Mouse (Mus musculus): ENCODE measurements around the gene Ghdc. TPM values are rescaled to one million over a fixed set of nuclear protein-coding genes. Genes with fewer than 3 reads are reported as not detected.
A peak's percentile ranks its signal among the peaks of the same experiment; 100 is the strongest.

The Ghdc gene
- total RNA-seq, 2 experiments from 2014 or later, result 5.6 to 7.1 TPM

- intact Hi-C loops (cut with DNase I; ENCODE audit: low total_unique reads), result no loop called here
Observed at GRCm38 (mm10) chr11:100789702-100790101, 18.9 kb upstream of the Ghdc start.

DNA sequence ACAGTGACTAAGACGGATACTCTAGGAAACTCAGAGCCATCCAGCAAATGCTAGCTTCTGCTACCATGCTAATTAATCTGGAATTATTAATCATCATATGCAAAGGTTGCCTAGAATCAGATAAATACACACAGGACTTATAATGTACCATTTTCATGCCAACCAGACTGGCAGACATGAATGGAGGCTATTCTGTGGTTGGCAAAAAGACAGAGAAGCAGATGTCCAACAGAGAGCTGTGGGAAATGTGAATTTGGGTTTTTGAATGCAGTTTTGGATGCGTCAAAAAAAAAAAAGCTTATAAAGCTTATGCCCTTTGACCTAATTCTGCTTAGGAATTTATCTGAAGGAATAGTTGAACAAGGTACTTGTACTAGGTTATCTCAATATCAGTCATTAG is 15.0 kb upstream of the Ghdc start:
- intact Hi-C loops (cut with DNase I; ENCODE audit: low total_unique reads), result no loop called here
- no peak for DNase-seq

More at GRCm38 (mm10) chr11:100789702-100790101, 18.9 kb upstream of the Ghdc start:
- DNase-seq, result no peak

DNA sequence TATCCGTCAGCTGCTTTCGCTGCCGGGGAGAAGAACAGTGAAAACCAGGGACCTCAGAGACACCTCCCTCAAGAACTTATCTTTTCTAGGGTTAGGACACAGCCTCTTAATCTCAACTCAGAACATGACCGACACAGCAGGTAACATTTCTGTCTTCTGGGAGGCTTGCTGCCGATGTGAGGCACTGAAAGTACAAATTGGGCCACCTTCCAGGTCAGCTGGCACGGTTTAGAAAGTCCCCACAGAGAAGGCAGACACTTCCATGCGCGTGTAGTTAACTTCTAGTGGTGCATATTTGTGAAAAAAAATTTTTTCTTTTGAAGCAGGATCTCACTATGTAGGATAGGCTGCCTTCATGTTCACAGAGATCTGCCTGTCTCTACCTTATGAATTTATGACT is 13.5 kb upstream of the Ghdc start:
- intact Hi-C loops (cut with DNase I; ENCODE audit: low total_unique reads), result no loop called here

DNA sequence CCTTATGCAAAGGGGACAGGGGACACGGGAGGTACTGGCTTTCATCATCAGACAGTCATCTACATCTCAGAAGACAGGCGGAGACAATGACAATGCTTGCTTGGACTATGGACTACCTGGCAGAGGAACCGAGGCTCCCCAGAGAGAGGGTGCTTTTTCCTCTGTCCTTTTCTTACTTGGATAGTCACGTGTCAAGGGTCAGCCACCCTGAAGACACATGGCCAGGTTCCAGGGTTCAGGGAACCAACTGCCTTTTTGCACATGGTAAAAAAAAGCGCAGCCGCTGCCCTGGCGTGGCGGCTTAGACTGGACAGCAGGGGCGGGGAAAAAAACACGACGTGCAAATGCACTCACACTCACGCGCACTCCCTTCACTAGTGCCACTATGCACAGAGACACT is 11.8 kb upstream of the Ghdc start:
- intact Hi-C loops (cut with DNase I; ENCODE audit: low total_unique reads), result no loop called here
- no peak for DNase-seq

More for the DNA sequence above, 13.5 kb upstream of the Ghdc start:
- DNase-seq, result no peak

- intact Hi-C loops (cut with DNase I; ENCODE audit: low total_unique reads), result no loop called here
- no peak for DNase-seq
Observed at GRCm38 (mm10) chr11:100781763-100782475, 11.2 kb upstream of the Ghdc start.

GRCm38 (mm10) chr11:100780247-100780646 is 9.5 kb upstream of the Ghdc start:
- DNase-seq, result no peak
- intact Hi-C loops (cut with DNase I; ENCODE audit: low total_unique reads), result no loop called here

- intact Hi-C loops (cut with DNase I; ENCODE audit: low total_unique reads), result no loop called here
- DNase-seq, result no peak
Observed at GRCm38 (mm10) chr11:100778069-100778468, 7.3 kb upstream of the Ghdc start.

- intact Hi-C loops (cut with DNase I; ENCODE audit: low total_unique reads), result no loop called here
- no peak for DNase-seq
Observed at GRCm38 (mm10) chr11:100775921-100776320, 5.2 kb upstream of the Ghdc start.

GRCm38 (mm10) chr11:100774261-100774660 is 3.5 kb upstream of the Ghdc start:
- intact Hi-C loops (cut with DNase I; ENCODE audit: low total_unique reads), result no loop called here
- no peak for DNase-seq

- intact Hi-C loops (cut with DNase I; ENCODE audit: low total_unique reads), result no loop called here
- DNase-seq, result no peak
Observed at GRCm38 (mm10) chr11:100769980-100770379, 777 bp downstream of the Ghdc start.

DNA sequence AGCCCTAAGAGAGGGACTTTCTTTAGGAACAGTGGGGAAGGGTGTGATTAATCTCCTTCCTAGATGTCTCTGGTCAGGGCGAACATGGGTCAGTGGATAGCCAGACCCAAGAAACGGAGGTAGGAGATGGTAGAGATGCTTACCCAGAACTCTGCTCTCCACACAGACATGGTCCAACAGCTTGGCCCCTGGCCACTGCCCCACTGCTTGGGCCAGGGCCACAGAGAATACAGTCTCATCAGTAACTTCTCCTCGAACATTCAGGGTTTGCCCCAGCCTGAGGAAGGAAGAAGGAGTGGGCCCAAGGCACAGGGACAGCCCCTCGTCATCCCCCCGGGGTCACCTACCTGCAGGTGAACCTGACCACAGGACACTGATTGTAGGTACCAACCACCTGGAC is 2.9 kb downstream of the Ghdc start:
- DNase-seq, result no peak
- intact Hi-C loops (cut with DNase I; ENCODE audit: low total_unique reads), result no loop called here

GRCm38 (mm10) chr11:100766726-100767125 is 4.0 kb downstream of the Ghdc start:
- intact Hi-C loops (cut with DNase I; ENCODE audit: low total_unique reads), result no loop called here
- DNase-seq, result no peak

DNA sequence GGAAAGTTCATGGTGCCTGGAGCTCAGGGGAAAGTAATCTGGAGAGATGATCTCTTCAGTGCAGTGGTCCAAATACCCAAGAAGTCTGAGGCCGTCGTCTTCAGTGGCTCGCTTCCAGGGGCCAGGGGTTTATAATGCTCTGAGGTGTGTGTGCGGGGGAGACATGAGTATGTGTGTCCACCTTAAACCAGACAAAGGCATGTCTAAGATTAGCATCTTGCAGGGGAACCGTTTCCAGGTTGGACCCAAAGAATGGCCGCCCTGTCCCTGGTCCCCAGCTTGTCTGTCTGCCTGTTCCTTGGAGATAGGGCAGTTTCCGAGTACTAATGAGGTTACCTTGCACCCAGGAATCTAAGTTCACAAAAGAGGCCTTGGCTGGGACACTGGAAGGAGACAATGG is 7.9 kb downstream of the Ghdc start, which contains the start of gene Hcrt:
Gene Hcrt, minus strand, starts transcription at position 101 of the 400 bp plus-strand sequence.
- DNase-seq, result no peak
- intact Hi-C loops (cut with DNase I; ENCODE audit: low total_unique reads), result no loop called here

DNA sequence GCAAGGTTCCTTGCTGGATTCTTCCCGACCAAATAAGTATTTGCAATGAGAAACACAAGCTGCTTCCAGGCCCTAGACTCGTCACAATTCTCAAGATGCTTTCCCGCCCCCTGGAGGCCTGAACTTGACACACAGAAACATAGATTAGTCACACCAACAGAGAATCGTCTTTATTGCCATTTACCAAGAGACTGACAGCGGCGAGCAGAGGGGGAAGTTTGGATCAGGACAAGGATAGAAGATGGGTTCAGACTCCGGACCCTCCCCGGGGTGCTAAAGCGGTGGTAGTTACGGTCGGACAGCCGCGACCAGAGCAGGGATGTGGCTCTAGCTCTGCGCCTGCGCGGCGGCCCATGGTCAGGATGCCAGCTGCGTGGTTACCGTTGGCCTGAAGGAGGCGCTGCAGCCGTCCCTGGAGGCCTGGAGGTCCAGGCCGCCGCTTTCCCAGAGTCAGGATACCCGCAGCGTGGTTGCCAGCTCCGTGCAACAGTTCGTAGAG is 9.2 kb downstream of the Ghdc start:
- peak; percentile 89 for DNase-seq
- intact Hi-C loops (cut with DNase I; ENCODE audit: low total_unique reads), result loop anchor here (2.0 kb wide), 1 partner anchor 47 kb away; no protein-coding TSS in a partner anchor

- DNase-seq, result peak; percentile 46
- intact Hi-C loops (cut with DNase I; ENCODE audit: low total_unique reads), result loop anchor here (2.0 kb wide), 1 partner anchor 45 kb away; no protein-coding TSS in a partner anchor
Observed at GRCm38 (mm10) chr11:100759611-100760233, 11.0 kb downstream of the Ghdc start, which contains the start of gene Kcnh4. Gene Kcnh4, minus strand, starts transcription at chr11:100759942.

- intact Hi-C loops (cut with DNase I; ENCODE audit: low total_unique reads), result no loop called here
- peak; percentile 48 for DNase-seq
Observed at GRCm38 (mm10) chr11:100758707-100759610, 11.8 kb downstream of the Ghdc start.

DNA sequence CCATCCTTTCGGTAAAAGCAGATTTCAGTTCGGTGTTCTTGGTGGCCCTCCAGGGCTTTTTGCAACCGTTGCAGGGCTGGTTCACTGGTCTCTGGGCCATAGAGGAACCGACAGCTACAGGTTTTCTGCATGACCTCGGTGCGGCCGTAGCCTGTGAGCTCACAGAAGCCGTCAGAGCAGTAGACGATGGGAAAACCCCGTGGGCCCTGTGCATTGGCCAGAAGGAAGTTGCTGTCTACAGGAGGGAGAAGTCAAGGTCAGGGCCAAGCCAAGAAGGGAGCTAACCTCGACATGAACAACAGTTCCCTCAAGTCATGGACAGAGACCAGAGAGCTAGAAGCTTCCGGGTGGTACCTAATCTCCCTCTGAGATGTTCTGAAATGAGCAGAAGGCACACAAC is 13.2 kb downstream of the Ghdc start:
- DNase-seq, result no peak
- intact Hi-C loops (cut with DNase I; ENCODE audit: low total_unique reads), result no loop called here

GRCm38 (mm10) chr11:100756476-100756875 is 14.3 kb downstream of the Ghdc start:
- intact Hi-C loops (cut with DNase I; ENCODE audit: low total_unique reads), result no loop called here
- DNase-seq, result no peak

DNA sequence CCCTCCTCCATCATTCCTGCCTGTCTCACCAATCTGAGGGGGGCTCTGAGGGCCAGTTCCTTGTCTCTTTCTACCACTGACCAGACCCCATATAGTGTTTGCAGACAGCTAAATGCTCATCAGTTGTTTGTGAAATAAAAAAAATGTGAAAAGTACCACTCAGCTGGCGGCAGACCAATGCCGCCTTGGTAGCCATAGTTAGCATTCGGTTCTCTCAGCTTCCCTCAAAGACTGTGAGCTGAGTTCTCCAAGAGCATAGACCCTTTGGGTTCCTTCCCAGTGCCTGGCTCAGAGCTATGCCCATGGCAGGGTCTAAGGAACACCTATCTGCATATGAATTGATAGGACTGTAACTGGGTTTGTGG is 16.1 kb downstream of the Ghdc start:
- intact Hi-C loops (cut with DNase I; ENCODE audit: low total_unique reads), result no loop called here
- no peak for DNase-seq
